Mouse (Mus musculus) cerebellum, adult 9-11 months (tissue): ENCODE results near the gene Mycbp2.

Source experiments
- DNase-seq: peaks from one replicate; pipeline ENCODE4 v3.0.0; 2022

Gene Mycbp2

GRCm38 (mm10) chr14:103101171-103101570 lies 245.4 kb downstream of the Mycbp2 start:
- DNase-seq, result no peak

- DNase-seq, result no peak
Observed at GRCm38 (mm10) chr14:103100296-103100695, 246.3 kb downstream of the Mycbp2 start.

- peak; percentile 94 for DNase-seq
Observed at GRCm38 (mm10) chr14:103099238-103099933, 247.2 kb downstream of the Mycbp2 start, which contains the start of gene Fbxl3. Fbxl3 (minus strand) TSS chr14:103099566.

- peak; percentile 90 for DNase-seq
Observed at GRCm38 (mm10) chr14:103098587-103099235, 247.9 kb downstream of the Mycbp2 start.

- no peak for DNase-seq
Observed at GRCm38 (mm10) chr14:103098213-103098586, 248.4 kb downstream of the Mycbp2 start.

- DNase-seq, result no peak
Observed at GRCm38 (mm10) chr14:103096621-103097020, 250.0 kb downstream of the Mycbp2 start.

GRCm38 (mm10) chr14:103095826-103096225 lies 250.8 kb downstream of the Mycbp2 start:
- no peak for DNase-seq

- DNase-seq, result no peak
Observed at GRCm38 (mm10) chr14:103095036-103095435, 251.6 kb downstream of the Mycbp2 start.

- DNase-seq, result no peak
Observed at GRCm38 (mm10) chr14:103093670-103094069, 252.9 kb downstream of the Mycbp2 start.

GRCm38 (mm10) chr14:103093236-103093635 lies 253.4 kb downstream of the Mycbp2 start:
- no peak for DNase-seq

- peak; percentile 55 for DNase-seq
Observed at GRCm38 (mm10) chr14:103088624-103089023, 258.0 kb downstream of the Mycbp2 start.

- DNase-seq, result no peak
Observed at GRCm38 (mm10) chr14:103087846-103088245, 258.8 kb downstream of the Mycbp2 start.

GRCm38 (mm10) chr14:103086671-103087324 lies 259.8 kb downstream of the Mycbp2 start:
- no peak for DNase-seq

GRCm38 (mm10) chr14:103085840-103086533 lies 260.6 kb downstream of the Mycbp2 start:
- no peak for DNase-seq

- DNase-seq, result peak; percentile 91
Observed at GRCm38 (mm10) chr14:103079209-103079977, 267.2 kb downstream of the Mycbp2 start.

GRCm38 (mm10) chr14:103078006-103078912 lies 268.4 kb downstream of the Mycbp2 start:
- DNase-seq, result peak; percentile 51

GRCm38 (mm10) chr14:103077272-103078005 lies 269.2 kb downstream of the Mycbp2 start:
- DNase-seq, result no peak

- no peak for DNase-seq
Observed at GRCm38 (mm10) chr14:103075166-103075565, 271.4 kb downstream of the Mycbp2 start.

- no peak for DNase-seq
Observed at GRCm38 (mm10) chr14:103073825-103074224, 272.8 kb downstream of the Mycbp2 start.

- no peak for DNase-seq
Observed at GRCm38 (mm10) chr14:103072731-103073130, 273.9 kb downstream of the Mycbp2 start.

- DNase-seq, result no peak
Observed at GRCm38 (mm10) chr14:103071471-103071870, 275.1 kb downstream of the Mycbp2 start.
